Mouse (Mus musculus): ENCODE measurements around the gene Fam71e2.
"Not testable (repeated sequence)": the region's sequence is repeated elsewhere in the genome, so short reads cannot be mapped to it uniquely, and the experiment has no call there.

The Fam71e2 gene

GRCm38 (mm10) chr7:4771202-4771601 is at the start of gene Fam71e2:
Gene Fam71e2, minus strand, starts transcription at chr7:4771302.
- DNase-seq (ENCODE audit: low read depth, low spot score) = no peak

DNA sequence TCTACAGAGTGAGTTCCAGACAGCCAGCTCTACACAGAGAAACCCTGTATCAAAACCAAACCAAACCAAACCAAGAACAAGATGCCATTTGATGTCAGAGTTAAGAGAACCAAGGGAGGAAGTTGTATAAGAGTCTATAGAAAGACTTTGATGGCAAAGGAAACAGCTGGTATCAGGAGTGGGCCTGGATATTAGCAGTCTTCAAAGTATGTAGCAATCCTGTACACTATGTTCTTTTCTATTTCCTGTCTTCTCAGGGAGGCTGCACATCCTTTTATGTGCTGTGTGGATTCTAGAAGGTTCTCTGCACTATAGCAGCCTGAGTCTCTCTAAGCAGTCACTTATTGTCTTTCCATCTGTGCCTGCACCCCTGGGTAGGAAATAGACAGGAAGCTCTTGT is 45.5 kb upstream of the Fam71e2 start:
- no peak for DNase-seq (ENCODE audit: low read depth, low spot score)

DNA sequence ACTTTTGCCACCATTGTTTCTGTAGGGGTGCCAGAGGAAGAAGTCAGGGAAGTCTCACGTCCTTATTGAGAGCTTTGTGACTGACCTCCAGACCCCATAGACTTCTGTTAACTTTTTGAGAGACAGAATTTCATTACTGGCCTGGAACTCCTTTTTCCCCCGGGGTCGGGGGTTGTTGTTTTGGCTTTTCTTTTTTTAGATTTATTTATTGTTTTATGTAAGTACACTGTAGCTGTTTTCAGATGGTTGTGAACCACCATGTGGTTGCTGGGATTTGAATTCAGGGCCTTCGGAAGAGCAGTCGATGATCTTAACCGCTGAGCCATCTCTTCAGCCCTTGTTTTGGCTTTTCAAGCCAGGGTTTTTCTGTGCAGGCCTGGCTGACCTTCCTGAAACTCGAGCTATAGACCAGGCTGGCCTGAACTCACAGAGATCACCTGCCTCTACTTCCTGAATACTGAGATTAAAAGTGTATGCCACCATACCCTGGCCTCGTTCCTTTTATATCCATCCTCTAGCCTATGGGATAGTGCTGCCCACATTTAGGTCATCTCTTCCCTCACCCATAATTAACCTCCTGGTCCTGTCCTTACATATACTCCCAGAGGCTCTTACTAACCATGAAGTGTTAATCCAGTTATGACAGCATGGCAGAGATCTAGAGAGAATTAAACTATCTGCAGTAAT is 42.1 kb upstream of the Fam71e2 start:
- DNase-seq (ENCODE audit: low read depth, low spot score) = no peak

GRCm38 (mm10) chr7:4812303-4813104 is 41.4 kb upstream of the Fam71e2 start, which contains the start of gene Ube2s:
Gene Ube2s, minus strand, starts transcription at chr7:4812590.
- DNase-seq (ENCODE audit: low read depth, low spot score) = peak; percentile 100

- no peak for DNase-seq (ENCODE audit: low read depth, low spot score)
Observed at GRCm38 (mm10) chr7:4811842-4812302, 40.8 kb upstream of the Fam71e2 start.

DNA sequence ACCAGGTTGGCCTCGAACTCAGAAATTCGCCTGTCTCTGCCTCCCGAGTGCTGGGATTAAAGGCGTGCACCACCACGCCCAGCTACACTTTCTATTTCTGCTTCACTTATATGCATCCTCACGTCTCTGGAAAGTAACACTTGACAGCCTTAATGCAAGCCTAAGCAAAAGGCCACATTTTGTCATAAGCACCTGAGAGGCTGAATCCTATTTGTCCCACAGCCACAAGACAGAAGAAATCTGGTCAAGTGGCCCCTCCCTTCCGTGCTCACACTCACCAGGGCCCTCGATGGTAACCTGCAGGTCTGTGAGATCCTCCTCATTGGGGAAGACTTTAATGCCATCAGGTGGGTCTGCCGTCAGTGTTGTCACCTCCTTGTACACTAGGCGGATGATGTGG is 40.0 kb upstream of the Fam71e2 start:
- not testable (repeated sequence) for DNase-seq (ENCODE audit: low read depth, low spot score)

- peak; percentile 80 for DNase-seq (ENCODE audit: low read depth, low spot score)
Observed at GRCm38 (mm10) chr7:4806716-4807115, 35.6 kb upstream of the Fam71e2 start.

GRCm38 (mm10) chr7:4802247-4802646 is 31.1 kb upstream of the Fam71e2 start:
- no peak for DNase-seq (ENCODE audit: low read depth, low spot score)

GRCm38 (mm10) chr7:4795767-4796433 is 24.8 kb upstream of the Fam71e2 start:
- DNase-seq (ENCODE audit: low read depth, low spot score) = peak; percentile 82

GRCm38 (mm10) chr7:4794631-4795168 is 23.6 kb upstream of the Fam71e2 start:
- DNase-seq (ENCODE audit: low read depth, low spot score) = no peak

DNA sequence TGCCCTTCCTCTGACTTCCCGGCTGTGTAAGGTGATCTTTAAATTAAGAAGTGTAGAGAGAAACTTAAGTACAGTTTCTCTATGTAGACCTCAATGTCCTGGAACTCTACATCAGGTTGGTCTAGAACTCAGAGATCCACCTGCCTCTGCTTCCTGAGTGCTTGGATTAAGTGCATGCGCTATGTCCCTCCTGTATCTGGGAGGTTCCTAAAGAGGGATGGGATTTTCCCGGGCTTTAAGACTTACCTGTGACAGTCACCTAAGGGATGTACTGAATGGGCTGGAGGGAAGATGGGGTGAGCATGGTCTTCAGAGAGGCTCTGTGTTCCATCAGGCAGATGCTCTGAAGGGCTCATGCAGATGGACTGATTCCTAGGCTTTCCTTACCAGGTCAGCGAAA is 22.6 kb upstream of the Fam71e2 start:
- DNase-seq (ENCODE audit: low read depth, low spot score) = no peak

- DNase-seq (ENCODE audit: low read depth, low spot score) = not testable (repeated sequence)
Observed at GRCm38 (mm10) chr7:4793248-4793647, 22.1 kb upstream of the Fam71e2 start.

- peak; percentile 95 for DNase-seq (ENCODE audit: low read depth, low spot score)
Observed at GRCm38 (mm10) chr7:4792278-4793212, 21.4 kb upstream of the Fam71e2 start, which contains the start of gene Rpl28. Gene Rpl28, plus strand, starts transcription at chr7:4792874.

DNA sequence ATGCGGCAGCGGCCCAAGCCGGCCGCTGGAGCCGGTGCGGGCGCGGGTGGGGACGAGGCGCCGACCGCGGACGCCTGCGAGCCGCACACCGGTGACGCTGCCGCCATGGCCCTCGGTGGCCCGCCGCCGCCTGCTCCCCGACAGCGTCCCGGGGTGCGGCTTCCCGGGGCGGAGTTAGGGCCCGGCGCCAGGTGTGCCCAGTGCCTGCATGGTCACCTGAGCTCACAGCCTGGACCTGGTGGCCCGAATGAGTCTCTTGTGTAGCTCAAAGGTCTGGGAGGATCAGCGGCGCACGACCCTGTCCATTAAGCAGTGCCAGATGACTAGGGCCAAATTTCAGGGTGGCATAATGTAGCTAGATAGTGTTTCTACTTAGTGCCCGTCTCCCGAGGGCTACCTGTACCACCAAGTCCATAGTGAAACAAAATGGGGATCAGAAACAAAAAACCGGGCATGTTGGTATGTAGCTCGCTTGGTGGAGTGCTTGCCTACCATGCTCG is 18.4 kb upstream of the Fam71e2 start, which contains the start of gene Tmem238:
TSS of gene Tmem238 (minus strand) at position 221 of the 500 bp plus-strand sequence.
- DNase-seq (ENCODE audit: low read depth, low spot score) = no peak

GRCm38 (mm10) chr7:4788499-4789435 is 17.7 kb upstream of the Fam71e2 start:
- peak; percentile 68 for DNase-seq (ENCODE audit: low read depth, low spot score)

- no peak for DNase-seq (ENCODE audit: low read depth, low spot score)
Observed at GRCm38 (mm10) chr7:4783667-4784268, 12.7 kb upstream of the Fam71e2 start.

DNA sequence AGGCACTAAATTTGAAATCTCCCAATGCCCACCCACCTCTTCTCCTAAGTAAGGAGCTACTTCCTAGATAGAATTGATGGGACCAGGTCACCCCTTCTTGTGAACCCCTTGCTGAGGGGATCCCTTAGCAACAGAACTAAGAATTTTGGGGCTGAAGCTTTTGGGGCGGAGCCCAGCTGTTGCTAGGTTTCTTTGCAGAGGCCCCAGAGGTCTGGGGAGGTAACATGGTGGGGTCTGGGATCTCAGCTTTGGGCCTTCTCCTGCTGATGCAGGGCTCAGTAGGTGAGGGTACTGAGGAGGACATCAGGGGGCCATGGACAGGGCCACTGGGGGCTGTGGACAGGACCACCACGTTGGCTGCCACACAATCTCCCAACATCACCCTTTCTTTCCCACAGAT is 11.7 kb upstream of the Fam71e2 start, which contains the start of the genes Il11 and Tmem190:
TSS of gene Il11 (minus strand) at position 101 of the 400 bp plus-strand sequence.
TSS of gene Tmem190 (plus strand) at position 179 of the 400 bp plus-strand sequence.
- DNase-seq (ENCODE audit: low read depth, low spot score) = no peak

DNA sequence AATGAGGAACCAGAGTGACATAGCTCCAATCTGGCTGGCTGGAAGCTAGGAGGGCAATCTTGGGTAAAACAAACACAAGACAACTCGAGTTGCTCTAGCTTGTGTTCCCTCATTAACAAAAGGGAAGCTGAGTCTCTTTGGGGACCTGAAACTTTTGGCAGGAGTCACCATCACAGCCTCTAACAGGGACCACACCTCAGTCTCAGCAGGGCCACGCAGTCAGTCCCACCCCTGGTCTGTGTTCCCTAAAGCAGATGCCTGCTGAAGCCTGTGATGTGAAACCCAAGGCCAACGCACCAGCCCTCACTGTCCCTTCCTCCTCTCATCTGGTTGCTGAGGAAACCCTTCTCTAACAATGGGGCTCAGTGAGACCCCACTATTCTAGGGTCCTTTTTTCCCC is 11.0 kb upstream of the Fam71e2 start:
- DNase-seq (ENCODE audit: low read depth, low spot score) = no peak

DNA sequence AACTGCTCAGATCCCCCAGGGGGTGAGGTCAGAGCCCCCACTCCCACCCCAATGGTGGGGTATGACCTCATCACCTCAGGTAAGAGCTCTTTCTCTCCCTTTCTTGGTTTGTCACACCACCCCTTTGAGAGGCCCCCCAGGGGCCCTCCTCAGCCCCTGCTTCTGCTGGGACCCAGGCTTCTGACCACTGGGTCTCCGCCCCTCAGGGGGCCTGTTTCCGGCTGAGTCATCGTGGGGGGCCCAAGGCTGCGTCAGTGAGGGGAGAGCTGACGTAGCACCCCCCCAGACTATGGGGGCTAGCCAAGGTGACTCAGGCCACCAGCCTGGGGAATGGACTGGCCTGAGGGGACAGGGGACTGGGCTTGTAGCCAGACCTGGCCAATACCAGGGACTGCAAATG is 8.8 kb upstream of the Fam71e2 start:
- no peak for DNase-seq (ENCODE audit: low read depth, low spot score)
